Mouse (Mus musculus): Measurements from ENCODE around the gene Khdrbs1.

DNA sequence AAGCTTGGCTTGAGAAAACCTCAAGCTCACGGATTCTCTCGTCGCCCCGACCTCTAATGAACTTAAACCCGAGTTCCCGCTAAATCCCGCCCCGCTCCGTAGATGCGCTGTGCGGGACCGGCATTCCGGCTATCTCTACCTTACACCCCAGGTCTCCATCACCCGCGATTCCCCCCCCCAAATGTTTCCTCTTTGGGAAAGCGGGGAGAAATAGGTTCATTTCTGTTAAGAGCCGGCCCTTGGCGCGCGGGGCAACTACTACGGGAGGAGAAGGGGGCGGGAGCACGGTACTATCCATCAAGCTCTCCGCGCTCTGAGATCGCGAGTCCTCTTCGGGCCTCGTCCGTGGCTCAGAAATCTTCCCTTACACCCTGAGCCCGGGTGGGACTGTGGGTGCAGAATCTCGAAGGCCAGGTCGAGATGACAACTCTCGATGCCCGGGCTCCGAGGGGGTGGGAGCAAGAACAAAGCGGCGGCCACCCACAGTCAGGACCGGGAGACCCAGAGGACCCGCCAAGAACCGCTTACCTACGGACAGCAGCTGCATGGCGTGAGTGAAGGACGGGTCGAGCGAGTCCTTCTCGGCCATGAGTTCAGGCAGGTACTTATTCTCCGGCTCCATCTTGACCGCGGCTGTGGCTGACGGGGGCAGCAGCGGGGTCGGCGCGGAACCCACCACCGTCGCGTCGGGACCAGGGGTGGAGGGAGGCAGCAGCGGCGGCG, 691 bp downstream of the Khdrbs1 start:
- no peak for TF ChIP-seq CTCF (IDR thresholded peaks at IDR 0.05; ENCODE audit: insufficient read depth, low read length)
- no peak for TF ChIP-seq POLR2A (IDR thresholded peaks at IDR 0.05; ENCODE audit: borderline replicate concordance, extremely low read depth, low read depth, low read length)

Measured in lung, adult 2 months (tissue).